34 mouse cellular contexts compared by ENCODE assay signal in the genomic region with DNA sequence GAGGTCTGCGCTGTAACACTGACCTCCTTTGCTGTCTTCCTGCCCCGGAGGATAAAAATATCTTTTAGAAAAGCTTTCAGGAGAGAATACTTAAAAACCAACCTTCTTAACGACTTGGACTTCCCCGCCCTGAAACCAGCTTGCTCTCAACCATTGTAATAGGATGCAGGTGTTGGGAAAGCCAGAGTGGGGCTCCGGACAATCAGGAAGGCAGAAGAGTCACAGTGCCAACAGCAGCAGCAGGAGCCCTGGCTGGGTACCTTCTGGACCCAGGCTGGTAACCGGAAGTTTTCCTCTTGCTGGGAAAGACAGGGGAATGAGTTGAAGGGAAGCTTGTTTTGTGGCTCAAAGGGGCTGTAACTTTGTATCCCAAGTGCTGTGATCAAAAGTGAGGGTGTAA. TPM values are rescaled to one million over a fixed set of nuclear protein-coding genes. Genes with fewer than 3 reads are reported as not detected.
DNase-seq lines count a peak whose midpoint lies in the region; ATAC-seq and TF ChIP-seq lines count a peak whose summit lies in the region.
"Had no signal": no experiment of that assay in that cellular context is flagged by ENCODE, and none has a peak within 500 bp of the region (broad histone marks: within the 10 kb centered on the region; RNA-seq: fewer than 3 reads in every experiment).

No protein-coding gene starts in this region.

- no peak overlapping the region for H3K9ac ChIP-seq in stomach, postnatal 0 days (ENCODE audit: low read length)
- H3K9ac ChIP-seq: embryonic facial prominence, embryonic 12.5 days; hindbrain, embryonic 12.5 days; liver, embryonic 15.5 days; lung, embryonic 14.5 days; midbrain, embryonic 12.5 days; neural tube, embryonic 13.5 days; stomach, embryonic 15.5 days had no signal

- no peak for TF ChIP-seq EP300 in stomach, postnatal 0 days (optimal IDR thresholded peaks at IDR 0.05)

- no peak for ATAC-seq in stomach, postnatal 0 days (ENCODE audit: low FRiP score, low TSS enrichment)
- ATAC-seq: forebrain, embryonic 16.5 days; hindbrain, postnatal 0 days; intestine, embryonic 16.5 days had no signal

- no peaks in the 10 kb centered on the region for H3K9me3 ChIP-seq in stomach, postnatal 0 days (ENCODE audit: control insufficient read depth, low read length)
- H3K9me3 ChIP-seq: embryonic facial prominence, embryonic 12.5 days; hindbrain, embryonic 12.5 days; liver, embryonic 15.5 days; midbrain, embryonic 12.5 days; neural tube, embryonic 13.5 days; stomach, embryonic 15.5 days had no signal

- intact Hi-C loops in left cerebral cortex, postnatal 4 days (cut with DNase I): no loop called here
- intact Hi-C loops in left cerebral cortex, postnatal 10 days (cut with DNase I): no loop called here

- 19% methylated on average over 6 of the region's 6 CpGs for WGBS in olfactory bulb, adult 2 months
- 42% methylated on average over 6 of the region's 6 CpGs for WGBS in stomach, postnatal 0 days

- no peak for TF ChIP-seq POLR2A in olfactory bulb, adult 2 months (IDR thresholded peaks at IDR 0.05; ENCODE audit: insufficient read depth, low read depth, low read length)

- no peak for TF ChIP-seq CTCF in olfactory bulb, adult 2 months (IDR thresholded peaks at IDR 0.05; ENCODE audit: insufficient read depth, low read depth, low read length)
- no peak for TF ChIP-seq CTCF in stomach, postnatal 0 days (IDR thresholded peaks at IDR 0.05; ENCODE audit: low read depth)

- H3K36me3 ChIP-seq in stomach, postnatal 0 days (ENCODE audit: control insufficient read depth, insufficient read depth, low read length): no peaks in the 10 kb centered on the region
- H3K36me3 ChIP-seq: embryonic facial prominence, embryonic 12.5 days; hindbrain, embryonic 12.5 days; liver, embryonic 15.5 days; midbrain, embryonic 12.5 days; neural tube, embryonic 13.5 days; stomach, embryonic 15.5 days had no signal

- no peak overlapping the region for H3K4me2 ChIP-seq in stomach, postnatal 0 days (replicated peaks; ENCODE audit: low read depth)
- H3K4me2 ChIP-seq: embryonic facial prominence, embryonic 12.5 days; heart, embryonic 11.5 days; hindbrain, embryonic 12.5 days; liver, embryonic 15.5 days; lung, embryonic 14.5 days; midbrain, embryonic 12.5 days; neural tube, embryonic 13.5 days; stomach, embryonic 15.5 days had no signal

- peaks cover 36% of the 10 kb centered on the region for H3K4me1 ChIP-seq in olfactory bulb, adult 2 months (ENCODE audit: control insufficient read depth, insufficient read depth, low read length)
- H3K4me1 ChIP-seq in stomach, postnatal 0 days (replicated peaks; ENCODE audit: control insufficient read depth, insufficient read depth): no peaks in the 10 kb centered on the region
- H3K4me1 ChIP-seq: embryonic facial prominence, embryonic 12.5 days; hindbrain, embryonic 12.5 days; midbrain, embryonic 12.5 days; neural tube, embryonic 13.5 days had no signal

- DNase-seq in cerebellum, adult 8-10 months: peak; percentile 9
- no peak for DNase-seq in cerebellum, adult 9-11 months
- DNase-seq in left cerebral cortex, postnatal 4 days: peak; percentile 40
- DNase-seq in left cerebral cortex, postnatal 10 days (ENCODE audit: extremely low spot score in 1 of 2, low spot score in 2 of 2): no peak
- peak; percentile 57 for DNase-seq in NIH3T3 (ENCODE audit: low read depth)
- DNase-seq in stomach, postnatal 0 days (ENCODE audit: low spot score): no peak
- DNase-seq: adrenal gland, postnatal 25 days; gastrocnemius, adult 2 months; gastrocnemius, postnatal 36 days; heart, adult 18-20 months; heart, postnatal 36 days; kidney, adult 8-10 months; kidney, postnatal 4 days; lung, embryonic 14.5 days; lung, postnatal 14 days; retina, postnatal 1 day; right cerebral cortex, postnatal 14 days; thymus, adult 2 months; thymus, postnatal 36 days had no signal

- peak overlapping the region; percentile 75 for H3K27ac ChIP-seq in olfactory bulb, adult 2 months (ENCODE audit: insufficient read depth, low read depth, low read length)
- no peak overlapping the region for H3K27ac ChIP-seq in stomach, postnatal 0 days (replicated peaks)
- H3K27ac ChIP-seq: embryonic facial prominence, embryonic 12.5 days; gastrocnemius, adult 2 months; hindbrain, embryonic 12.5 days; hindbrain, postnatal 0 days; kidney, postnatal 0 days; liver, embryonic 15.5 days; midbrain, embryonic 12.5 days; neural tube, embryonic 13.5 days; stomach, embryonic 15.5 days had no signal

- no peaks in the 10 kb centered on the region for H3K27me3 ChIP-seq in stomach, postnatal 0 days (ENCODE audit: control insufficient read depth, insufficient read depth, low read length)
- H3K27me3 ChIP-seq: stomach, embryonic 15.5 days had no signal

- H3K4me3 ChIP-seq in olfactory bulb, adult 2 months (ENCODE audit: insufficient read depth, low read depth, low read length): no peak overlapping the region
- H3K4me3 ChIP-seq in stomach, postnatal 0 days (ENCODE audit: low read depth, low read length): no peak overlapping the region
- H3K4me3 ChIP-seq: embryonic facial prominence, embryonic 12.5 days; erythroblast, embryonic 14.5 days; gastrocnemius, adult 2 months; hindbrain, embryonic 12.5 days; liver, embryonic 15.5 days; midbrain, embryonic 12.5 days; neural tube, embryonic 13.5 days; stomach, embryonic 15.5 days had no signal

RNA-seq across cellular contexts. Expression of a gene that starts 8.2 kb away (rescaled TPM):
- 1 to 10 TPM; 1.4 to 1.8 TPM for total RNA-seq in left cerebral cortex, postnatal 4 days (2021)
- 1 to 10 TPM in 1 of 2 experiments, under 1 TPM in 1; 0.66 to 1.1 TPM for total RNA-seq in left cerebral cortex, postnatal 10 days (2021)
- not detected in 2 replicates for polyA plus RNA-seq in olfactory bulb, adult 2 months (2012; ENCODE audit: insufficient read depth, insufficient read length, low replicate concordance, missing spikeins)
- 0.29 and 0.30 TPM in 2 replicates for polyA plus RNA-seq in stomach, postnatal 0 days (2015; fragmentation: Nextera tagmentation; extraction: Ambion mirVana)
- total RNA-seq: left cerebral cortex, adult 8-10 months; MEL had no signal
- polyA plus RNA-seq: erythroblast, embryonic 14.5 days had no signal

Comparison
In these comparisons a context has a peak if more than half of its experiments do, and no peak if none do; other contexts are left out.
1. DNase-seq: peak in cerebellum, adult 8-10 months (single experiment), left cerebral cortex, postnatal 4 days (single experiment) and NIH3T3 (single experiment); none in cerebellum, adult 9-11 months (single experiment), left cerebral cortex, postnatal 10 days (0 of 2) and stomach, postnatal 0 days (single experiment).